In the genomic region with DNA sequence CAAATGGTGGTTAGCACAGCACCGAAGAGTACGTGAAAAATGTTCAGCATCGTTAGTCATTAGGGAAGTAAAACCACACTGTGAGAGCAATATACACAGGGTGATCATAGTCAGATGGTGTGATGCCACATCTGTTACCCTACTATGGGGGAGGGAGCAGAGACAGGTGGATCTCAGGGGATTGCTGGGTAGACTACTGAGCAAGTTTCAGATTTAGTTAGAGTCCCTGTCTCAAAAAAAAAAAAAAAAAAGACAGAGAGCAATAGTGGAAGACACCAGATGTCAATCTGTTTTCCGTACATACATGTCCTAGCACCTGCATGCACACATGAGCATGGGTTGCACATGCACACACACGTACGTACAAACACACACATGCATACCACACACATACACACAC, we compare ENCODE assay signal across 30 mouse cellular contexts. TPM values are rescaled to one million over a fixed set of nuclear protein-coding genes. Genes with fewer than 3 reads are reported as not detected.
DNase-seq lines count a peak whose midpoint lies in the region; ATAC-seq and TF ChIP-seq lines count a peak whose summit lies in the region.
"Had no signal": no experiment of that assay in that cellular context is flagged by ENCODE, and none has a peak within 500 bp of the region (broad histone marks: within the 10 kb centered on the region; RNA-seq: fewer than 3 reads in every experiment).

No protein-coding gene starts in this region.

- H3K9ac ChIP-seq in liver, postnatal 0 days (replicated peaks): no peak overlapping the region
- no peak overlapping the region for H3K9ac ChIP-seq in lung, postnatal 0 days (replicated peaks; ENCODE audit: low read depth)
- H3K9ac ChIP-seq: embryonic facial prominence, embryonic 13.5 days; forebrain, embryonic 13.5 days; heart, embryonic 15.5 days; hindbrain, embryonic 15.5 days; intestine, embryonic 15.5 days; stomach, embryonic 15.5 days had no signal

- DNase-seq in liver, postnatal 0 days: no peak
- no peak for DNase-seq in liver
- peak; percentile 94 for DNase-seq in A20 (ENCODE audit: low read depth, low spot score)
- peak; percentile 20 for DNase-seq in T-cell, adult 2 months (ENCODE audit: low spot score)
- DNase-seq in urinary bladder, adult 18-20 months (ENCODE audit: low spot score in 2 of 2): no peak
- DNase-seq in lung, postnatal 0 days (ENCODE audit: low spot score): no peak
- DNase-seq in left cerebral cortex, postnatal 25 days (ENCODE audit: low spot score in 2 of 2): no peak
- DNase-seq: adrenal gland, adult 2 months; embryo, embryonic 11 days; gastrocnemius, postnatal 25 days; heart, postnatal 36 days; kidney, adult 8-10 months; kidney, postnatal 10 days; lung, postnatal 14 days; right cerebral cortex, adult 18-20 months; thymus, adult 18-20 months had no signal

- peaks cover 23% of the 10 kb centered on the region for H3K4me1 ChIP-seq in liver, postnatal 0 days (ENCODE audit: insufficient read depth)
- H3K4me1 ChIP-seq in lung, postnatal 0 days (ENCODE audit: insufficient read depth, low read depth, low read length): no peaks in the 10 kb centered on the region

- peak overlapping the region; percentile 62; the same call in 1 of the 2 replicates for H3K27ac ChIP-seq in liver, postnatal 0 days (ENCODE audit: low read depth)
- H3K27ac ChIP-seq in lung, postnatal 0 days (ENCODE audit: low read length): no peak overlapping the region
- H3K27ac ChIP-seq: embryonic facial prominence, embryonic 13.5 days; forebrain, embryonic 13.5 days; heart, embryonic 15.5 days; hindbrain, embryonic 15.5 days; intestine, embryonic 15.5 days; left cerebral cortex, adult 2 months; stomach, embryonic 15.5 days had no signal

- no peak overlapping the region for H3K4me2 ChIP-seq in liver, postnatal 0 days (ENCODE audit: low read depth, low read length)
- H3K4me2 ChIP-seq in lung, postnatal 0 days (replicated peaks; ENCODE audit: low read depth, low read length): no peak overlapping the region
- H3K4me2 ChIP-seq: embryonic facial prominence, embryonic 13.5 days; forebrain, embryonic 13.5 days; heart, embryonic 15.5 days; hindbrain, embryonic 15.5 days; intestine, embryonic 15.5 days; stomach, embryonic 15.5 days had no signal

- no peaks in the 10 kb centered on the region for H3K27me3 ChIP-seq in liver, postnatal 0 days (ENCODE audit: insufficient read depth, low read length)
- no peaks in the 10 kb centered on the region for H3K27me3 ChIP-seq in lung, postnatal 0 days (replicated peaks; ENCODE audit: insufficient read depth, low read length)
- H3K27me3 ChIP-seq: intestine, embryonic 15.5 days had no signal

- no peak for TF ChIP-seq CTCF in liver, postnatal 0 days (IDR thresholded peaks at IDR 0.05; ENCODE audit: low read depth)
- TF ChIP-seq CTCF in lung, postnatal 0 days (IDR thresholded peaks at IDR 0.05): no peak

- ATAC-seq in liver, postnatal 0 days: no peak
- ATAC-seq in monocyte, adult 5-6 weeks (replicated peaks; ENCODE audit: insufficient number of reproducible peaks, low FRiP score, low TSS enrichment, poor library complexity, severe bottlenecking): 0 out of 2 replicates have a peak, but pooled peaks have one; percentile 7
- ATAC-seq in lung, postnatal 0 days: no peak
- ATAC-seq: forebrain, embryonic 13.5 days; intestine, embryonic 15.5 days; Patski had no signal

- H3K4me3 ChIP-seq in liver, postnatal 0 days (ENCODE audit: low read depth, low read length): no peak overlapping the region
- no peak overlapping the region for H3K4me3 ChIP-seq in lung, postnatal 0 days (ENCODE audit: low read depth, low read length)
- H3K4me3 ChIP-seq: embryonic facial prominence, embryonic 13.5 days; erythroblast, embryonic 14.5 days; forebrain, embryonic 13.5 days; heart, embryonic 15.5 days; hindbrain, embryonic 15.5 days; intestine, embryonic 15.5 days; left cerebral cortex, adult 2 months; stomach, embryonic 15.5 days had no signal

- WGBS in liver, postnatal 0 days (ENCODE audit: insufficient replicate concordance): 58% methylated on average over 6 of the region's 6 CpGs
- 83% methylated on average over 6 of the region's 6 CpGs for WGBS in lung, postnatal 0 days

- no peaks in the 10 kb centered on the region for H3K36me3 ChIP-seq in liver, postnatal 0 days (replicated peaks; ENCODE audit: insufficient read depth, low read length)
- no peaks in the 10 kb centered on the region for H3K36me3 ChIP-seq in lung, postnatal 0 days (ENCODE audit: insufficient read depth, low read length)
- H3K36me3 ChIP-seq: embryonic facial prominence, embryonic 13.5 days; heart, embryonic 15.5 days; hindbrain, embryonic 15.5 days; intestine, embryonic 15.5 days; stomach, embryonic 15.5 days had no signal

- intact Hi-C loops in left cerebral cortex, postnatal 25 days (cut with DNase I): loop anchor here (5.0 kb wide), 1 partner anchor 102 kb away; no protein-coding TSS in a partner anchor

- no peaks in the 10 kb centered on the region for H3K9me3 ChIP-seq in liver, postnatal 0 days (ENCODE audit: low read length)
- H3K9me3 ChIP-seq in lung, postnatal 0 days (ENCODE audit: low read length): no peaks in the 10 kb centered on the region
- H3K9me3 ChIP-seq: forebrain, embryonic 13.5 days; G1E; heart, embryonic 15.5 days; hindbrain, embryonic 15.5 days; intestine, embryonic 15.5 days; stomach, embryonic 15.5 days had no signal

- TF ChIP-seq EP300 in liver, postnatal 0 days (IDR thresholded peaks at IDR 0.05; ENCODE audit: low read depth): no peak
- TF ChIP-seq EP300 in lung, postnatal 0 days (IDR thresholded peaks at IDR 0.05): no peak

RNA-seq across cellular contexts. Expression of gene Zfp541, which starts 5.9 kb away (rescaled TPM):
- polyA plus RNA-seq in liver, postnatal 0 days (2015; fragmentation: Nextera tagmentation; extraction: Ambion mirVana): not detected in 2 replicates
- total RNA-seq in monocyte, adult 5-6 weeks (2017): 0.11 to 0.29 TPM in 2 of 3 replicates, not detected in the other
- not detected in 2 replicates for polyA plus RNA-seq in lung, postnatal 0 days (2015; fragmentation: Nextera tagmentation; extraction: Ambion mirVana)
- under 1 TPM; 0.50 TPM for total RNA-seq in left cerebral cortex, postnatal 25 days (2021)
- total RNA-seq: G1E; gastrocnemius, postnatal 25 days; heart, postnatal 36 days; liver, adult 2 months; megakaryocyte-erythroid progenitor cell, adult 5-6 weeks had no signal
- polyA plus RNA-seq: forebrain, embryonic 13.5 days; G1E; heart, embryonic 15.5 days; liver, embryonic 16.5 days had no signal

RNA-seq across cellular contexts. Expression of gene Bicra, which starts 7.9 kb away (rescaled TPM):
- polyA plus RNA-seq in liver, postnatal 0 days (2015; fragmentation: Nextera tagmentation; extraction: Ambion mirVana): 0.95 and 1.0 TPM in 2 replicates
- 2.2 to 10.0 TPM (median 2.6 TPM) in 3 replicates for total RNA-seq in monocyte, adult 5-6 weeks (2017)
- 2.3 and 3.1 TPM in 2 replicates for polyA plus RNA-seq in lung, postnatal 0 days (2015; fragmentation: Nextera tagmentation; extraction: Ambion mirVana)
- 10 to 100 TPM; 12.6 to 14.3 TPM for total RNA-seq in left cerebral cortex, postnatal 25 days (2021)

RNA-seq across cellular contexts. Expression of gene Napa, which starts 42.6 kb away (rescaled TPM):
- polyA plus RNA-seq in liver, postnatal 0 days (2015; fragmentation: Nextera tagmentation; extraction: Ambion mirVana): 96.6 and 105 TPM in 2 replicates
- 46.6 to 76.8 TPM (median 71.5 TPM) in 3 replicates for total RNA-seq in monocyte, adult 5-6 weeks (2017)
- 154 TPM in 2 replicates for polyA plus RNA-seq in lung, postnatal 0 days (2015; fragmentation: Nextera tagmentation; extraction: Ambion mirVana)
- 100 to 1,000 TPM; 264 to 272 TPM for total RNA-seq in left cerebral cortex, postnatal 25 days (2021)

Comparison
In these comparisons a context has a peak if more than half of its experiments do, and no peak if none do; other contexts are left out.
1. DNase-seq: peak in A20 (single experiment) and T-cell, adult 2 months (single experiment); none in liver, postnatal 0 days (single experiment), liver (single experiment), urinary bladder, adult 18-20 months (0 of 2), lung, postnatal 0 days (single experiment) and left cerebral cortex, postnatal 25 days (0 of 2).